Comparison of ENCODE assay signal across 14 mouse cellular contexts in genomic region chr13:28941983-28942630, GRCm38 (mm10). TPM values are rescaled to one million over a fixed set of nuclear protein-coding genes. Genes with fewer than 3 reads are reported as not detected.
A peak's percentile ranks its signal among the peaks of the same experiment; 100 is the strongest.
DNase-seq lines count a peak whose midpoint lies in the region; ATAC-seq lines count a peak whose summit lies in the region.
"Had no signal": no experiment of that assay in that cellular context is flagged by ENCODE, and none has a peak within 500 bp of the region (broad histone marks: within the 10 kb centered on the region; RNA-seq: fewer than 3 reads in every experiment).

No protein-coding gene starts in this region.

- no peaks in the 10 kb centered on the region for H3K27me3 ChIP-seq in kidney, embryonic 16.5 days (ENCODE audit: insufficient read depth, low read length)
- no peaks in the 10 kb centered on the region for H3K27me3 ChIP-seq in forebrain, embryonic 13.5 days
- no peaks in the 10 kb centered on the region for H3K27me3 ChIP-seq in midbrain, embryonic 11.5 days (ENCODE audit: control insufficient read depth, insufficient read depth, low read length)
- H3K27me3 ChIP-seq: limb, embryonic 13.5 days had no signal

- H3K9ac ChIP-seq in kidney, embryonic 16.5 days (replicated peaks; ENCODE audit: low read length) = no peak overlapping the region
- H3K9ac ChIP-seq in forebrain, embryonic 13.5 days = no peak overlapping the region
- H3K9ac ChIP-seq in midbrain, embryonic 11.5 days (ENCODE audit: low read length) = no peak overlapping the region
- H3K9ac ChIP-seq: limb, embryonic 13.5 days had no signal

- no peaks in the 10 kb centered on the region for H3K9me3 ChIP-seq in kidney, embryonic 16.5 days (ENCODE audit: low read length)
- no peaks in the 10 kb centered on the region for H3K9me3 ChIP-seq in forebrain, embryonic 13.5 days (replicated peaks)
- no peaks in the 10 kb centered on the region for H3K9me3 ChIP-seq in midbrain, embryonic 11.5 days (ENCODE audit: control insufficient read depth, low read length)
- H3K9me3 ChIP-seq: limb, embryonic 13.5 days had no signal

- peak; percentile 59; the same call in 1 of the 2 replicates for ATAC-seq in kidney, embryonic 16.5 days (ENCODE audit: low FRiP score, low TSS enrichment)
- ATAC-seq in forebrain, embryonic 13.5 days = no peak
- ATAC-seq in midbrain, embryonic 11.5 days (ENCODE audit: low FRiP score) = peak; percentile 65
- ATAC-seq: lung, postnatal 0 days had no signal

- no peak overlapping the region for H3K4me2 ChIP-seq in kidney, embryonic 16.5 days (replicated peaks; ENCODE audit: low read depth, low read length)
- no peak overlapping the region for H3K4me2 ChIP-seq in forebrain, embryonic 13.5 days
- H3K4me2 ChIP-seq in midbrain, embryonic 11.5 days = no peak overlapping the region
- H3K4me2 ChIP-seq: limb, embryonic 13.5 days had no signal

- no peak overlapping the region for H3K4me3 ChIP-seq in kidney, embryonic 16.5 days (ENCODE audit: low read length)
- H3K4me3 ChIP-seq in forebrain, embryonic 13.5 days = no peak overlapping the region
- H3K4me3 ChIP-seq in midbrain, embryonic 11.5 days (ENCODE audit: low read depth, low read length) = no peak overlapping the region
- H3K4me3 ChIP-seq: layer of hippocampus, adult 2 months; limb, embryonic 13.5 days had no signal

- H3K4me1 ChIP-seq in kidney, embryonic 16.5 days (ENCODE audit: insufficient read depth, low read length) = peaks cover 12% of the 10 kb centered on the region
- H3K4me1 ChIP-seq in forebrain, embryonic 13.5 days = peaks cover 22% of the 10 kb centered on the region
- H3K4me1 ChIP-seq in midbrain, embryonic 11.5 days (ENCODE audit: control insufficient read depth, insufficient read depth, low read length) = peaks cover 17% of the 10 kb centered on the region

- 0 out of 2 replicates have a peak, but pooled peaks cover 3% of the 10 kb centered on the region for H3K36me3 ChIP-seq in kidney, embryonic 16.5 days (ENCODE audit: insufficient read depth, low read length)
- 0 out of 2 replicates have a peak, but pooled peaks cover 7% of the 10 kb centered on the region for H3K36me3 ChIP-seq in forebrain, embryonic 13.5 days (ENCODE audit: poor library complexity, severe bottlenecking)
- peaks cover 2% of the 10 kb centered on the region; the same call in 1 of the 2 replicates for H3K36me3 ChIP-seq in midbrain, embryonic 11.5 days (ENCODE audit: control insufficient read depth, insufficient read depth, low read length)

- H3K27ac ChIP-seq in kidney, embryonic 16.5 days (ENCODE audit: low read length) = no peak overlapping the region
- H3K27ac ChIP-seq in forebrain, embryonic 13.5 days = 0 out of 2 replicates have a peak overlapping the region, but pooled peaks have one; percentile 7
- H3K27ac ChIP-seq in midbrain, embryonic 11.5 days (ENCODE audit: low read depth, low read length) = no peak overlapping the region
- H3K27ac ChIP-seq: layer of hippocampus, adult 2 months; limb, embryonic 13.5 days had no signal

- WGBS in kidney, embryonic 16.5 days = 19% methylated on average over 4 of the region's 4 CpGs
- WGBS in forebrain, embryonic 13.5 days = 1% methylated on average over 4 of the region's 4 CpGs
- WGBS in midbrain, embryonic 11.5 days = 1% methylated on average over 4 of the region's 4 CpGs

- peak; percentile 51 for DNase-seq in embryo, embryonic 10.5 days (ENCODE audit: low spot score)
- DNase-seq in embryo, embryonic 9.5 days (ENCODE audit: extremely low spot score) = no peak
- DNase-seq in kidney, adult 18-20 months = no peak
- DNase-seq in midbrain, embryonic 11.5 days (ENCODE audit: low spot score, missing footprints) = peak; percentile 87
- no peak for DNase-seq in cerebellum, postnatal 14 days
- no peak for DNase-seq in gastrocnemius, adult 18-20 months (ENCODE audit: low spot score)
- DNase-seq: adrenal gland, adult 8-10 months; cerebellum, adult 9-10 months; spleen, adult 18-20 months had no signal

RNA-seq across cellular contexts. Expression of gene Sox4, which starts 11.4 kb away (rescaled TPM):
- polyA plus RNA-seq in kidney, embryonic 16.5 days (2015; fragmentation: Nextera tagmentation; extraction: Ambion mirVana) = 27.8 and 33.4 TPM in 2 replicates
- 170 and 218 TPM in 2 replicates for polyA plus RNA-seq in forebrain, embryonic 13.5 days (2015; fragmentation: Nextera tagmentation; extraction: Ambion mirVana)
- 164 and 175 TPM in 2 replicates for polyA plus RNA-seq in midbrain, embryonic 11.5 days (2014; fragmentation: Nextera tagmentation; extraction: Ambion mirVana)
- total RNA-seq in gastrocnemius, adult 18-20 months (2021) = 10 to 100 TPM in 1 of 2 experiments, 1 to 10 TPM in 1; 1.7 to 11.8 TPM

Comparison
In these comparisons a context has a peak if more than half of its experiments do, and no peak if none do; other contexts are left out.
1. DNase-seq: peak in embryo, embryonic 10.5 days (single experiment) and midbrain, embryonic 11.5 days (single experiment); none in embryo, embryonic 9.5 days (single experiment), kidney, adult 18-20 months (single experiment), cerebellum, postnatal 14 days (0 of 2) and gastrocnemius, adult 18-20 months (single experiment).